Mouse (Mus musculus) G1E (cell line): ENCODE data around the gene Otud7b.

Experiments used
- CTCF ChIP-seq: IDR thresholded peaks from 2 replicates; pipeline ENCODE4 v1.5.1; 2012; ENCODE audit warnings: low read depth, low read length, inconsistent platforms, mixed read lengths
- GATA1 ChIP-seq: IDR thresholded peaks from 2 replicates; pipeline ENCODE4 v1.6.1; 2012; ENCODE audit warnings: borderline replicate concordance, low read length, inconsistent platforms, mixed read lengths

DNA sequence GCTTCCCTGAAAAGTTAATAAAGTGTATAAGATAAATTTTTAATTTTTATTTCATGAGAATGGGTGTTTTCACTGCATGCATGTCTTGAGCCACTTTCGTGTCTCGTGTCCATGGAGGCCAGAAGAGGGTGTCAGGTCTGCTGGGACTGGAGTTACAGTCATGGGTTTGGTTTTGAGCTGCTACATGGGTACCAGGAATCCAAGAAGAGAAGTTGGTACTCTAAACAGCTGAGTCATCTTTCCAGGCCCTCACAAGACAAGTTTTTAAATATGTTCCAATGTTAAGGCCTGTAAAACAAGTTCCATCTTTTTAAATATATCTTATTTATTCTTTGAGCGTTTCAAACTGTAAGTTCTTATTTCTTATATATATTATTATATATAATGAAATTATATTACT, 40.1 kb upstream of the Otud7b start:
- TF ChIP-seq GATA1 (no peak), CTCF (no peak)
